Mouse (Mus musculus) kidney, postnatal 10 days (tissue): Measurements from ENCODE around the gene AC109138.7.

Experiments used
- DNase-seq: peaks from one replicate; pipeline ENCODE4 v3.0.0; 2021; ENCODE audit warnings: mixed read lengths

Gene AC109138.7

DNA sequence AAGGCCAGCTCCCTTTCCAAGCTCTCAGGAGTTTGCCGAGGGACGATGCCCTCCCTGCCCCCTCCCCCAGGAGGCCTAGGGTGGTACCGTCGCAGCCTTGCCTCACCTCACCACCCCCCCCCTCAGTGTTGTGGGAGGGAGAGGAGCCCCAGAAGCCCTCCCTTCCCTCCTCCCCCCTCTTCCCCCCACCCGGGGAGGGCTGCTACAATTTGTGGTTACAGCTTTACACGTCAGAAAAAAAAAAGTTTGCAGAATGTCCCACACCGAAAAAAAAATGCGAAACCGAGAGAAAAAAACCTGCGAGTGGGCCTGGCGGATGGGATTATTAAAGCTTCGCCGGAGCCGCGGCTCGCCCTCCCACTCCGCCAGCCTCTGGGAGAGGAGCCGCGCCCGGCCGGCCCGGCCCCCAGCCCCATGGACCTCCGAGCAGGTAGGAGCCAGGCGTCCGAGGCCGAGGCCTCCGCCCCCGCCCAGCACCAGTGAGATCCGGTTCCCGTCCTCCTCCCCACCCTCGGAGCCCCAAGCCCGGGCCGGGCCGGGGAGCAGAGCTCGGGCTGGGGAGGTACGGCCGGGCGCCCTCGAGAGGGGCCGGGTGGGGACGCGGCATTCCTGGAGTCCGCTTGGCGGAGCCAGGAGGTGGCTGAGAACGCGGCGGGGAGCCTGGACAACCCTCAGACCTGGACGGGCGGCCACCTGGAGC lies at the start of gene AC109138.7, which contains the start of gene Clcf1:
AC109138.7 (plus strand) TSS at position 287 of the 700 bp plus-strand sequence.
Clcf1 (plus strand) TSS at position 168 of the 700 bp plus-strand sequence.
- DNase-seq: peak; percentile 78

DNA sequence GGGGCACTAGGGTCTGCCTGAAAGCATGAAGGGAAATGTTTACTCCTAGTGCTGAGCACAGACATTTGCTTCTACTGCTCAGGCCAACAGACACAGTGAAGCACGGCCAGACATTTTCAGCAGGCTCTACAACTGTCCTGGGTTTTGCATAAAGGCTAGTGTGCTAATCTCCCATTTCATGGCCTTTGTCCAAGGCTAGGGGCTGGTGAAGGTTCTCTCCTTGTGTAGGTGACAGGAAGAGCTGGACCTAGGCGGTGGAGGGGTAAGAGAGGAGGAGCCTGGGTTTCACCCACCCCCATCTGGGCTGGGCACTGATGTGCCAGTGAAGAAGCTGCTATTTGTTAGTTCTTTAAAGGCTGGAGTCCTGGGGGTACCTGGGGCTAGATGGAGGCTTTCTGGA lies 49.4 kb upstream of the AC109138.7 start:
- no peak for DNase-seq

DNA sequence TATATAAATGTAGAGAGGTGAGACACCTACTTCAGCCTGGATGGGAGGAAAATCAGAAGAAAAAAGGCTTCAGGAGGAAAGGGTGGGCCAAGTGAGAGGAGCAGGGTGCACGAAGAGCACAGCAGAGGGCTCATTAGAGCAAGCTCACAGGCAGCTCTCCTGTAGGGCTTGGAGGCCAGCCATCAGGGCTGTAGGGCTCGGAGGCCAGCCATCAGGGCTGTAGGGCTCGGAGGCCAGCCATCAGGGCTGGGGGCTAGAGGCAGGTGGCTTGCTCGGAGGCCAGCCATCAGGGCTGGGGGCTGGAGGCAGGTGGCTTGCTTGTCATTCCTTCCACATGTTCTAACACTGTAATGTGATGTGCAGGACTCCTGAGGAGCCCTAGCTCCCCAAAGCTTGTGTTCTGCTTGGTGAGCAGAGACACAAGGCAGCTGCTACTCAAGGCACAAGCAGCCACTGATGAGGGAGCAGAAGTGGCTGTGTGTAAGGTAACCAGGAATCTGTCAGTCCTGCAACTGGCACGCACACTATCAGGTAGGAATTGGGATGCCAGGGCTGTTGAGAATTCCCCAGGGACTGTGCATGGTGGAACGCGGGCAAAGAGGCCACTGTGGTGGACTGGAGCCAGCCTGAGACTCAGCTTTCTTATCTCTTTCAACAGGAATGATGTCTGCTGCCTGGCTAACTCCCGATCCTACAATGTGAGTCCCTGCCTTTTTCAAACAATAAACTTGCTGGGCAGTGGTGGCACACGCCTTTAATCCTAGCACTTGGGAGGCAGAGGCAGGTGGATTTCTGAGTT lies 47.3 kb upstream of the AC109138.7 start:
- no peak for DNase-seq

DNA sequence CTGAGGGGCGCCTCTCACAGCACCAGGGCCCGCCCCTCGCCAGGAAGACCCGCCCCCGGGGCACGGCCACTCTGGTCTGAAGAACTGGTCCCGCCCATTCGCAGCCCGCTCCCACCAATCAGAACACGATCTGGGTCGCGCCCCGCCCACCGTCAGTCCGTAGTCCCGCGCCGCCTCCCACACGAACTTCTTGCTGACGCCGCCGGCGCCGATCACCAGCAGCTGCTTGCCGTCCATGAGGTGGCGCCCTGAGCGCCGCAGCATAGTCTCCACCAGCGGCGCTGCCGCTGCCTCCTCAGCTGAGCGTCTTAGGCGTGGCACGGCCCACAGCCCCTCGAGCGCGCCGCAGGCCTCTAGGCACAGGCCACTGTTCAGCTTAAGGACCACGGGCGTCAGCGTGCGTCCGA lies 44.8 kb upstream of the AC109138.7 start:
- peak; percentile 100 for DNase-seq

DNA sequence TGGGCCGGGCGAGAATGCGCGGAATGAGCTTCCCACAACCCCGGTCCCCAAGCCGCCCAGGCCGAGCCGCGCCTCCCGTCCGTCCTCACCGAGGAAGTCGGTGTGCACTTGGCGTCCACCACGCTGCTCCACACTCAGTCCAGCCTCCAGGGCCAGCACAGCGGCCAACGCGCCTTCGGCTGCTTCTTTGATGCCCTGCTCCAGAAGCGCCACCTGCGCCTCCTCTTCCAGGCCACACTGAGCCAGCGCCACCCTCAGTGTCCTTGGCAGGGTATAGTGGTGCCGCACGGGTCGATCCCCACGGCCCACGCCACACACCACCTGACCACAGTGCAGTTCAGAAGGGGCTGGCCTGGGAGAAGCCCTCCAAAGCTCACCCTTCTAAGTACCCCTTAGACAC lies 44.3 kb upstream of the AC109138.7 start:
- DNase-seq: no peak

DNA sequence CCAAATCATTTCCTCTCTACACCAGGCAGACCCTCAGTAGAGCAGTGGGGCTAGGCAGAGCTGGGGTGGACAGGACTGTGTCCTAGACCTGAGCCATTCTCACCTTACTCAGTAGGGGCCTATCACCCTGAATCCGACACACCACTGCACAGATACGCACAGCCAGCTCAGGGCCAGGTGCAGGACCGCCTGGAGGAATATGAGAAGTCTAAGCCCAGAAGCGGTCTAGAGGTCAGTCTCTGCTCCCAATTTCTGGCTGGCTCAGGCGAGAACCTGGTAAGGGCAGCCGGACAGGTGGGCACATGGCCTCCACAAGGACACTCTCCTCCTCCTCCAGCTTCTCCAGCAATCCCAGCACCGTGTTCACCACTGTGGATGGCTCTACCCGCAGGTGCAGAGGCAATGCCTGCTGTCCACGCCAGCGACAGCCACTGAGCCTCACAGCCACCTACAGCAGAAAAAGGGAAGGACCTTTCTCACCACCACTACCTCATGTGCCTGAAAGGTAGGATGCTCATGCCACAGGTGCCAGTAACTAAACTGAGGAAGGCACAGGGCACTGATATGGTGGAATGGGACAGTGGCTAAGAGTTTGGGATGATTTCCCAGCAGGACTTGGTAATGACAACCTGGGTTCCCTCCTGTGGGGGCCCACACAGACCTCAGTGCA lies 43.3 kb upstream of the AC109138.7 start:
- no peak for DNase-seq

DNA sequence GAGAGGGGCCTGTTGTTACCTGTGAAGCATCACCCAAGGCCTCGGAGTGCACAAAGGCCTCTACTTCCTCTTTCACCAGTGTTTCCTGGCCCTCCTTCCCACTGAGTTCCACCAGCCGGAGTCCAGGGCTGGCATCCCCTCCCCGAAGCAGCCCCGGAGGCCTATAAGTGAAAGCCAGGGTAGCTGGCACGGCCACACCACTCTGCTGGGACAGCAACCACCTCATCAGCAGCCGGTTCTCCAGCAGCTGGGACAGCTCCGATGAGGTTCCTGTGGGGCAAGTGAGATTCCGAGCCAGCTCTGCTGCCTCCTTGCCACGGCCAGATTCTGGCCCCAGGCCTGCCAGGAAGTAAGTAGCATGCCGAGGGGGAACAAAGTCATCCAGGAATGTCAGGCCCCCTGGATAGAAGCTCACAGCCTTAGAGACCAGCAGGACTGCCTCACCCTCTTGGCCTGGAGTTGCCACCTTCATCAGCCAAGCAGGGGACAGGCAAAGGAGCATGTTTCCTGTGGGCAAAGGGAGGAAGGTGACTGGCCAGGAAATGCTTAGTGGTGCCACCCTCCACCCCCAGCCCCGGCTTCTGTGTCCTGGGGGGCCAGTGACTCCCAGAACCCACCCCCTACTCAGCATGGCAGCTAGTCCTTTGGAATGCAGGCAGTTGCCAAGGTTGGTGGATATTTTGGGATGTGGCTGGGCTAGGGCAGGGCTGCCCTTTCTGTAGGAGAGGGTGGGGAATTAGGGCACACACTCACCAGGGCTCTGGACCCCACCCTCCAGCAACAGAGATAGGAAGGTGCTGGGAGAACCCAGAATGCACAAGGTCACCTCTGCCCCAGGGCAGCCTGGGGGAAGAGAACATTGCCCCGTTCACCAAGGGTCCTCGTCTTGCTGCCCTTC lies 42.5 kb upstream of the AC109138.7 start:
- peak; percentile 17 for DNase-seq

DNA sequence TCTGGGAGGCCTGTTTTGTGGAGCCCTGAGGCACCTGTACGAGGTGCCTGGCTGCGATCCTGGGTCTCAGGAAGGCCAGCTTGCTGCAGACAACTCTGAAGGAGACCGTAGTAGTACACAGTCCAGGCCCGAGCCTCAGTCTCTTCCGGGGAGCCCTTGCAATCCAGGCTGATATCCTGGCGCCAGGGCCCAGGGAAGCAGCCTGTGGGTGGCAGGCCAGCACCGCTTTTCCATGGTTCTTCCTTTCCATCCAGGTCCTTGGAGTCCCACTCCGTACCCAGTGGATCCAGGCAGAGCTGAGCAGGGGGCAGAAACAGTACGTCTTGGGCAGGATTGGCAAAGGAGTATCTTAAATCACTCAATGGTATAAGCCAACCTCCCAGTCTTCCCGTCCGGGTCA lies 41.2 kb upstream of the AC109138.7 start:
- DNase-seq: peak; percentile 15

DNA sequence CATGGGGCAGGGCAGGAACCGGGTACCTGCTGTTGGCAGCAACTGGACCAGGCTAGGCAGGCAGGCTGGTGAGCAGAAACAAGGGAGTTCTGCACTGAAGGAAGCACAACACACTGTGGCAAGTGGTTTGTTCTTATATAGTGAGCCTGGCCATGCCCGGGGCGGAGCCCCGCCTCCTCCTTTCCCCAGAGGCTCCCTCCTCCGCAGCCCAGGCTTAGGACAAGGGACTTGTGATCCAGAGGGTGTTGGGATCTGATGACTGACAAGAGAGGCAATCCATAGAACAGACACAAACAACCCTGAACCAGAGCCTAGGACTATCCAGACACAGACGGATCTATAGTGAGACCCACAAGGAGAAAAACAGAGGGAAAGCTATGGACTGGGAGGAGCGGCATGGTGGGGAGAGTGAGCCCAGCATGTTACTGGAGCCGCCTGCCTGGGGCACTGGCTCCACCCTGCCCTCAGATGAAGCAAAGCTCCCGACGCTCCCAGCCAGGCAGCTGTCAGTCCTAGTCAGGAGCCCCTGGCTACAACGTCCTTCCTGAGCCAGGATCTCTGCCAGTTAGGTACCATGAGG lies 38.7 kb upstream of the AC109138.7 start, which contains the start of gene Carns1:
Carns1 (minus strand) TSS at position 112 of the 580 bp plus-strand sequence.
- peak; percentile 60 for DNase-seq

DNA sequence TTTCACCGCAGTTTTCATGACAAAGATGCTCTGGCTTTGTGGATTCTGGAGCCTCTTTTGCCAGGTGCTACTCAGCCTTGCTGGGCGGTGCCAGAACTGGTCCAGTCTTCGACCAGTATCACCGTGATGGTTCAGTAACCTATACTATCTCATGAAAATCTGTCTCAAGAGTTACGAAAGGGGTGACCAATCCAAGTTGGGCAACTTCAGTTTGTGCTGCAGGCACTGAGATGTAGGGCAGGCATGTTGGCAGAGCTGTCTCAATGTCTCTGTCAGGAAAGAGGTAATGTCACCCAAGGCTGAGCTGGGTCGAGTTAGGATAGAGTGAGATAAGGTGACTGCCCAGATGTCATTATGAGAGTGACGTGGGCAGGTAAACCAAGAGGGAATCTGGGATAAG lies 33.7 kb upstream of the AC109138.7 start:
- no peak for DNase-seq

DNA sequence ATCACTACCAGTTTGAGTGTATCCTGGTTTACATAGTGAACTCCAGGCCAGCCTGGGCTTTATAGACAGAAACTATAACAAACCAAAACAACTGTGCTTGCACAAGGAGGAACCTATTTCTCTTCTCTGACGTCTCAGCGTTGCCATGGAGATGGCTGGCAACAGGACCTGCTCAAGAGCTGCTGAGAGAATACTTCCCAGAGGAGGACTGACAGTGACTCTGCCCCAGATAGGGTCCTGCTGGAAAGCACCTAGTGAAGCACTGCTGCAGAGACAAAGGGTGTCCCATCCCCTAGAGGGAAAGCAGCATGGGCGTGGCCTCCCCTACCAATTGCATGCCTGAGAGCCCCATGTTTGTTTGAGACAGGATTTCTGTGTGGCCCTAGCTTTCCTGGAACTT lies 32.3 kb upstream of the AC109138.7 start:
- peak; percentile 71 for DNase-seq

DNA sequence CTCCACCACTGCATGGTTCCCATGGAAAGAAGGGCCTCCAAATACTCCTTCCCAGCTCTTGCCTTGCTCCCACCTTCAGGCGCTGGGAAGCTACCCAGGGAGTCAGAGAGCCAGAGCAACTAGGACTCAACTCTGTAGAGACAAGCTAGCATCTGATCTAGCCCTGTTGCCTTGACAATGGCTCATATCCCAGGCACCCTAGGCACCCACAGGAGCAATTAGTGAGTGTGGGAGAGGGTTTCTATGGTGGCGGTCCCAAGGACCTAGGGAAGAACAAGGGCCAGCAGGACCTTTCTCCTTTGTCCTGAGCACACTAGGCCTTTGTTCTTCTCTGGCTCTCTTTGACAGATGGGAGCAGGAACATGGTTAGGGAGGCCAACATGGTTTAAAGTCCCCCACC lies 30.5 kb upstream of the AC109138.7 start:
- no peak for DNase-seq

DNA sequence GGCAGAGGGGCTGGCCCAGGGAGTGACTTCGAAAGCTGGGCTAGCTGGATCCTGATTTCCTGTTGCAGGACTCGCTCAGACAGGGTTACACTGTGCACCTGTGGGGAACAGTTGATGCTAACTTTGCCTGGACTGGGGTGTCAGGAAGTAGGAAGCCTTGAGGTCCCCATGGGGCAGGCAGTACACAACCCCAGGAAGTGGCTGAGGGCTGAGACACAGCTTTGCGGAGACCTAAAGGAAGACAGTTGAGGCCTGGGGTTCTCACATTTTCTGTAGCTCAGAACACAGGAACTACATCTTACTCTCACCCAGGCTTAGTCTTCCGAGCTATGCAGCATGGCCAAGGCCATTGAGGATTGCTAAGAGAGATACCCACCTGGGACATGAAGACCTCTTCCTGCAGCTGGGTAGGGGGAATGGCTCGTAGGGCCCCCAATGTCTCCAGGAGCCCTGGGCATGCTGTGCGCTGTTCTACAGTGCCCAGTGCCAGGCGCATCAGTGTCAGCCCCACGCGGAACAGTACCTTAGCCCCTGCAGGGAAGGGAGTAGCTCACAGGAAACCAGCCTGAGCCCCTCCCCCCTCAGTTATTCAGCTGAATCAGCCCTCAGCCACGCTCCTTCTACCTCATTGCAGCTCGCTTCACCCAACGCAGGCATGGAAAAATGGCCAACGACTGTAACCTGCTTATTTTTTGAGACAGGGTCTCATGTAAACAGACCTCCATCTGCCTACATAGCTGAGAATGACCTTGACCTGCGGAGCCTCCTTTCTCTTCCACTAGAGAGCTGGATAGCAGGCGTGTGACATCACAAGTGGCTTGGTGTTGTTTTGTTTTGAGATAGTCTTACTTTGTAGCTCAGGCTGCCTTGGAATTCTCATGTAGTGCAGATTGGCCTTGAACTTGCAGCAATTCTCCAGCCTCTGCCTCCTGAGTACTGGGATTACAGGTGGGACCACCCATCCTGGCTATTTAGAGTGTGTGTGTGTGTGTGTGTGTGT lies 28.9 kb upstream of the AC109138.7 start:
- DNase-seq: peak; percentile 68

DNA sequence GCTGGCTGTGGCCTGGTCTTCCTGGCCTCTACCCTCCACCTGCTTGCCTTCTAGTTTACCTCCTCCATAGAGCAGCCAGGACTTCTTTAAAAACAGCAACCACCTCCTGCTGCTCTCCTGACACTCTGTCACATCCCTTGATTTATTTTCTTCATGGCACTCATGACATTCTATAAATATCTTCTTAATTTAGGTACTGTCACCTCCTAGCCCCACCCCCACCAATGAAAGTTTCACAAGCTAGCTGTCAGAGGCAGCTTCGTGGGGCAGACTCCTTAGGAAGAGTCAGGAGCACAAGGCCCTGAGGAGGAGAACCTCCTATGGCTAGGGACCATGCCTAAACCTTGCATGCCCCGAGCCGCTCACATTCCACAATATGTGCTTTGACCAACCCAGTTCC lies 26.9 kb upstream of the AC109138.7 start:
- no peak for DNase-seq

DNA sequence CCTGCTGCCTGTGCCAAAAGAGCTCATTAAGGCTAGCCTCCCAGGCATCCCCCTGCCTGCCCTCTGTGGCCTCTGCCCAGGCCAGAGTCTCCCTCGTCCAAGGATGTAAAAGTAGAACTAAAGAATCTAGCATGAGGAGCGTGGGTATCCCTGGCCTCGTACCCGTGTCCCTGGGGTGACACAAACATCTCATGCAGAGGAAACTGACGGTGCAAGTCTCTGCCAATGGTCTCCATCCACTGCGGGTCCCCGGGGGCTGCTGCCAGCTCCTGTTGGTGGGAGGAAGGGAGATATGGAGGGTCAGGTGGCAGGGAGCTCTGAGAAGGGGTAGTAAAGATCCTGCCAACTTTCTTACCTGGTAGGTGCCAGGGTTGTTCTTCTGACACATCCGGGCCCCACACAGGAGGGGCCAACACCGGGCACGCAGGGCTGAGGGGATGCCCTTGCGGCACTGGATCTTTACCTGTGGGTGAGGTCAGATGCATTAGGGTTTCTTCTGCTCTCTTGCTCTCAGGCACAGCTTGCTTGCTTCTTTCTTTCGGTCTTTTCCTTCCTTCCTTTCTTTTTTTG lies 25.0 kb upstream of the AC109138.7 start:
- DNase-seq: no peak

DNA sequence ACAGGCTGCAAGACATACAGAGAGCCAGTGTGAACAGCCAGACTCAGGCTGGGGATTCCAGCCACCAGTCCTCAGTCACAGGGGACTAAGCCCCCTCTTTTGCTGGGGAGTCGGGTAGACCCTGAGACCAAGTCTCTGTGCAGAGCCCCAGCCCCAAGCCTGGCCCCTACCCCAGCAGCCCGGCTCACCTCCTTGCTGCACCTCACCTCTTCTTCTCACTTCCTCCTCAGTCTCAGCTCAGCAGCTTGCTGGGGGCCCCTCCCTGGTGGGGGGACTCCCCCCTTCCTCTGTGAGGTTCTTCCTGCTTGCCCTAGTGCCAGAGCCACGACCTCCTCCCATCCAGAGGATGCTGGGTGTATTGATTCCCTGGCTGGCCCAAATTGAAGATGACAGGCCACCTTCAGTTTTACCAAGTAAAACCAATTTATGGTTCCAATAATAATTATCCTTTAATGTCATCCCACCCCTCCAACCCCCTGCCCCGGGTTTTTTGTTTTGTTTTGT lies 23.3 kb upstream of the AC109138.7 start, which contains the start of gene Tbc1d10c:
Tbc1d10c (minus strand) TSS at position 454 of the 504 bp plus-strand sequence.
- DNase-seq: peak; percentile 59

DNA sequence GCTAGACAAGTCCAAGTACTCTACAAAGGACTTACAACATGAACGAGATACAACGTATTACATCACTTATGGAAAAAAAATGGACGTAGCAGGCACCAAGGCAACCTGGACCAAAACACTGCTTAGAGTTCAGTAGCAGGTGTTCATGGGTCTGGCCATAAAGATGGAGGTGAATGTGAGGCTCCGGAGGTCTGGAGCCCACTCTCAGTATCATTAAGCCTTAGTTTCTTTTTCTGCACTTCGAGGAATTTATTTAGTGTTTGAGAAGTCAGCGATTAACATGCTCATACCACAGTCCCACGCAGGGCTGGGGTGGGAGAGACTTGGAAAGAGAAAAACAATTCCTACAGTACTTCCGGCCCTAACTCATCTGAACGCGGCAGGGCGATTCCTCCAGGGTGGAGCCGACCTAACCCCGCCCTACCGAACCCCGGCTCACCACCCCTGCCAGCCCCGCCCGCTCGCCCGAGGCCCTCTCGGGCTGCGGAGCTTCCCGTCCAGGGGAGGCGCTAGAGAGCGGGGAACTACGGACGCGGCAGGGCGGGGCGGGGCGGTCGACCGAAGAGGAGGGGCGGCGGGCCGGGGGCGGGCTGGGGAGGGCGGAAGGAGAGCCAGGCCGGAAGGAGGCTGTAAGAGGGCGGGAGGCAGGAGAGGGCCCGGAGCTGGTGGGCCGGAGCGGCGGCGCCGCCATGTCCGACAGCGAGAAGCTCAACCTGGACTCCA lies 22.5 kb upstream of the AC109138.7 start, which contains the start of gene Ppp1ca:
Ppp1ca (plus strand) TSS at position 538 of the 723 bp plus-strand sequence.
- DNase-seq: peak; percentile 99

DNA sequence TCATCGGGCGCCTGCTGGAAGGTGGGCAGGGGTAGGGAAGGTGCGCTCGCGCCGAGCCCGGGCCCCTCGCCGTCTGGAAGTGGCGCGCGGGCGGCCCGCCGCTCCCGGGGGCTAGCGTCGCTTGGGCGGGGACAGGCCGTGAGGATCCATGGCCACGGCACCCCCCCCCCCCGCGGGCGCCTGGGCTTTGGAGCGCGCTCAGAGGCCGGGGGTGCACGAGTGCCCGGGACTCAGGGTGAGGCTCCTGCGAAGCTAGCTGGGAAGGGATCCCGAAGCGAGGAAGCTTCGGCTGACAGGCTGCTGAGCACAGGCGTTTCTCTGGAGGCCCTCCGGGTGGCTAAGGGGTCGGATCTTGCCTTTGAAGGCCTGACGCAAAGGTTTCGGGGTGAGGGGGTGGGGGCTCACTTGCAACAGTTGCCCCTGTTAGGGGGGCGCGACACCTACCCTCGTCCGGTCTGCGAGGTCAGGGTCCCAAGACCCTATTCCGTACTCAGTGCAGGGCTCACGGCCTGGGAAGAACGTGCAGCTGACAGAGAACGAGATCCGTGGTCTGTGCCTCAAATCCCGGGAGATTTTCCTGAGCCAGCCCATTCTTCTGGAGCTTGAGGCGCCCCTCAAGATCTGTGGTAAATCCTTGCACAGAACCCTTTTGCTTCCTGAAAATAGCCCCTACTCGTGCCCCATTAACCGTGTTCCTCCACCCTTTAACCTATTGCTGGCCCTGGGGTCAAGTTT lies 21.7 kb upstream of the AC109138.7 start:
- peak; percentile 55 for DNase-seq
